30 mouse cellular contexts compared by ENCODE assay signal in the genomic region with DNA sequence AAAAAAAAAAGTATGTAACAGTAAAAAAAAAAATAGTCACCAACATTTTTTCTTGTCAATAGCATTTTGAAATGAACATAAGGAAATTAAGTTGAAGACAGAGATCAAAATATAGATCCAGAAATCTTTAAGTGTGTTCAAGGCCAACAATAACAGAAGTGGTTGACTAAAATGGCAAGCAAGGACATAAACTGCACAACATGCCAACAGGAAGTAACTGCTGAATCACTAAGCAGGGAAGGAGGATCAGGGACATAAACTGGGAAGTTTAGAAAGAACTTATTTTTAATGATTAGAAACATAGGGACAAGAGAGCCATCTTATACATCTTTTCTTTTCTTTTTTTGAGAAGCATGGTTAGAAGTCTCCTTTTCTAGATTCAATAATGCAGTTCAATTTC.
A peak's percentile ranks its signal among the peaks of the same experiment; 100 is the strongest.
DNase-seq lines count a peak whose midpoint lies in the region; ATAC-seq and TF ChIP-seq lines count a peak whose summit lies in the region.
"Had no signal": no experiment of that assay in that cellular context is flagged by ENCODE, and none has a peak within 500 bp of the region (broad histone marks: within the 10 kb centered on the region; RNA-seq: fewer than 3 reads in every experiment).

No protein-coding gene starts in this region.

- no peak for TF ChIP-seq POLR2A in liver, adult 2 months (IDR thresholded peaks at IDR 0.05; ENCODE audit: extremely low read depth, insufficient read depth, low read length)
- TF ChIP-seq POLR2A in bone marrow macrophage, adult 2 months (IDR thresholded peaks at IDR 0.05; ENCODE audit: borderline replicate concordance, low read depth, low read length) = no peak

- ATAC-seq in megakaryocyte-erythroid progenitor cell, adult 5-6 weeks (replicated peaks; ENCODE audit: low FRiP score, low TSS enrichment, poor library complexity, severe bottlenecking) = no peak
- ATAC-seq in hindbrain, embryonic 13.5 days (ENCODE audit: low FRiP score) = no peak
- ATAC-seq: forebrain, embryonic 15.5 days; hindbrain, postnatal 0 days; inflammation-experienced regulatory T-cells, adult 6 months had no signal

- H3K27me3 ChIP-seq in liver, adult 2 months (ENCODE audit: control insufficient read depth, insufficient read depth, low read length) = no peaks in the 10 kb centered on the region
- no peaks in the 10 kb centered on the region for H3K27me3 ChIP-seq in hindbrain, embryonic 13.5 days
- H3K27me3 ChIP-seq: embryonic facial prominence, embryonic 12.5 days; embryonic facial prominence, embryonic 15.5 days; forebrain, embryonic 12.5 days; forebrain, embryonic 15.5 days; heart, embryonic 12.5 days; heart, embryonic 15.5 days; Patski had no signal

- peak; percentile 34 for DNase-seq in liver, adult 2 months (ENCODE audit: extremely low read depth, low read depth, low spot score)
- no peak for DNase-seq in liver
- DNase-seq in 416B (ENCODE audit: low read depth) = peak; percentile 55
- no peak for DNase-seq in right cerebral cortex, postnatal 25 days
- DNase-seq: adrenal gland, adult 2 months; adrenal gland, postnatal 25 days; cerebellum, adult 11 months; cerebellum, adult 2 months; cerebellum, adult 9-11 months; cerebellum, postnatal 25 days; gastrocnemius, postnatal 25 days; heart, adult 18-20 months; heart, postnatal 10 days; heart, postnatal 36 days had no signal

- peaks cover 2% of the 10 kb centered on the region; the same call in 1 of the 2 replicates for H3K36me3 ChIP-seq in liver, adult 2 months (ENCODE audit: control insufficient read depth, insufficient read depth, low read length)
- H3K36me3 ChIP-seq in macrophage (ENCODE audit: inconsistent target) = no peaks in the 10 kb centered on the region
- no peaks in the 10 kb centered on the region for H3K36me3 ChIP-seq in hindbrain, embryonic 13.5 days
- H3K36me3 ChIP-seq: embryonic facial prominence, embryonic 12.5 days; embryonic facial prominence, embryonic 15.5 days; forebrain, embryonic 12.5 days; forebrain, embryonic 15.5 days; heart, embryonic 12.5 days; heart, embryonic 15.5 days; hindbrain, embryonic 10.5 days had no signal

- H3K4me2 ChIP-seq in hindbrain, embryonic 13.5 days = no peak overlapping the region
- H3K4me2 ChIP-seq: embryonic facial prominence, embryonic 12.5 days; embryonic facial prominence, embryonic 15.5 days; forebrain, embryonic 12.5 days; forebrain, embryonic 15.5 days; heart, embryonic 12.5 days; heart, embryonic 15.5 days; hindbrain, embryonic 14.5 days had no signal

- peaks cover 5% of the 10 kb centered on the region; the same call in 1 of the 2 replicates for H3K4me1 ChIP-seq in liver, adult 2 months (ENCODE audit: control insufficient read depth, insufficient read depth, low read length)
- H3K4me1 ChIP-seq in bone marrow macrophage, adult 2 months (ENCODE audit: control insufficient read depth, insufficient read depth, low read length) = peaks cover 9% of the 10 kb centered on the region
- H3K4me1 ChIP-seq in hindbrain, embryonic 13.5 days (replicated peaks) = no peaks in the 10 kb centered on the region
- H3K4me1 ChIP-seq: embryonic facial prominence, embryonic 12.5 days; embryonic facial prominence, embryonic 15.5 days; forebrain, embryonic 12.5 days; heart, embryonic 12.5 days; heart, embryonic 15.5 days; hindbrain, embryonic 10.5 days had no signal

- no peaks in the 10 kb centered on the region for H3K9me3 ChIP-seq in hindbrain, embryonic 13.5 days
- H3K9me3 ChIP-seq: embryonic facial prominence, embryonic 12.5 days; embryonic facial prominence, embryonic 15.5 days; forebrain, embryonic 12.5 days; forebrain, embryonic 15.5 days; heart, embryonic 12.5 days; heart, embryonic 15.5 days; hindbrain, embryonic 10.5 days had no signal

- TF ChIP-seq CTCF in liver, adult 2 months (IDR thresholded peaks at IDR 0.05; ENCODE audit: low read depth, low read length) = no peak
- TF ChIP-seq CTCF in bone marrow macrophage, adult 2 months (IDR thresholded peaks at IDR 0.05; ENCODE audit: low read depth, low read length) = no peak

- peaks cover 2% of the 10 kb centered on the region; the same call in 1 of the 2 replicates for H3K79me2 ChIP-seq in liver, adult 2 months (ENCODE audit: control insufficient read depth, insufficient read depth, low read length)
- H3K79me2 ChIP-seq in macrophage (ENCODE audit: inconsistent target) = peaks cover 79% of the 10 kb centered on the region

- no peak overlapping the region for H3K27ac ChIP-seq in liver, adult 2 months (replicated peaks; ENCODE audit: insufficient read depth, low read depth, low read length)
- H3K27ac ChIP-seq in bone marrow macrophage, adult 2 months (ENCODE audit: insufficient read depth, low read depth, low read length) = peak overlapping the region; percentile 82
- H3K27ac ChIP-seq in macrophage = peak overlapping the region; percentile 79
- no peak overlapping the region for H3K27ac ChIP-seq in hindbrain, embryonic 13.5 days
- H3K27ac ChIP-seq: embryonic facial prominence, embryonic 12.5 days; embryonic facial prominence, embryonic 15.5 days; forebrain, embryonic 12.5 days; forebrain, embryonic 15.5 days; heart, embryonic 15.5 days; hindbrain, embryonic 10.5 days; hindbrain, embryonic 14.5 days; hindbrain, postnatal 0 days had no signal

- no peak overlapping the region for H3K9ac ChIP-seq in liver, adult 2 months (ENCODE audit: low read depth, low read length)
- H3K9ac ChIP-seq in hindbrain, embryonic 13.5 days = no peak overlapping the region
- H3K9ac ChIP-seq: embryonic facial prominence, embryonic 12.5 days; embryonic facial prominence, embryonic 15.5 days; forebrain, embryonic 12.5 days; forebrain, embryonic 15.5 days; heart, embryonic 12.5 days; heart, embryonic 15.5 days; hindbrain, embryonic 14.5 days had no signal

- H3K4me3 ChIP-seq in liver, adult 2 months (ENCODE audit: insufficient read depth, low read depth, low read length) = no peak overlapping the region
- peak overlapping the region; percentile 25; the same call in 1 of the 2 replicates for H3K4me3 ChIP-seq in bone marrow macrophage, adult 2 months (ENCODE audit: insufficient read depth, low read length)
- no peak overlapping the region; the same call in 1 of the 2 replicates for H3K4me3 ChIP-seq in macrophage (ENCODE audit: inconsistent target)
- H3K4me3 ChIP-seq in hindbrain, embryonic 13.5 days = no peak overlapping the region
- H3K4me3 ChIP-seq: embryonic facial prominence, embryonic 12.5 days; embryonic facial prominence, embryonic 15.5 days; erythroblast, embryonic 14.5 days; forebrain, embryonic 12.5 days; forebrain, embryonic 15.5 days; heart, embryonic 12.5 days; heart, embryonic 15.5 days; hindbrain, embryonic 10.5 days had no signal

Comparison
In these comparisons a context has a peak if more than half of its experiments do, and no peak if none do; other contexts are left out.
1. DNase-seq: peak in liver, adult 2 months (single experiment) and 416B (single experiment); none in liver (single experiment) and right cerebral cortex, postnatal 25 days (single experiment).
2. H3K27ac ChIP-seq: peak in bone marrow macrophage, adult 2 months (single experiment) and macrophage (single experiment); none in liver, adult 2 months (single experiment) and hindbrain, embryonic 13.5 days (single experiment).